Mouse (Mus musculus): ENCODE data around the gene Srpk2.
"Not testable (repeated sequence)": the region's sequence is repeated elsewhere in the genome, so short reads cannot be mapped to it uniquely, and the experiment has no call there.

DNA sequence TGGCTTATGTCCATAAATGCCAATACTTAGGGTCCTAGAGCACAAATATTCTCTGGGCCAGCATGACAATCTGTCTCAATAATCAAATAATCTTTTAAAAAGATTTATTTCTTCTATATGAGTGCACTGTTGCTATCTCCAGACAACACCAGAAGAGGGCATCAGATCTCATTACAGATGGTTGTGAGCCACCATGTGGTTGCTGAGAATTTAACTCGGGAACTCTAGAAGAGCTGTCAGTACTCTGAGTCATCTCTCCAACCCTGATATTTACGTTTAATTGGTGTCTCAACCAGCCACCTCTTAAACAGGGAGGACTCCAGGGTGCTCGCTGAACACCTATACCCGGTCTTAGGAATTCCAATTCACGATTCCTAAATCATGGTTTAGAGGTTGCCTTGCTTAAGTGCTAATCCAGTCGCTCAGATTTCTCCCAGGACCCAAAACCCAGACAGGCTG is 27.3 kb upstream of the Srpk2 start:
- not testable (repeated sequence) for TF ChIP-seq CTCF (IDR thresholded peaks at IDR 0.05; ENCODE audit: low read depth, low read length); EP300 (IDR thresholded peaks at IDR 0.05; ENCODE audit: insufficient read depth, low read depth, low read length)

Data from ES-Bruce4 (cell line).